Mouse (Mus musculus) spleen, embryonic (tissue): ENCODE results near the gene Gm10271.

Experiments used
- CTCF ChIA-PET: fragments of 350-600 bp; sonication (Branson Sonifier 250); formaldehyde crosslinking; loops from one replicate; lab custom pipeline; 2022; lab: Charles Lee

Gm10271 gene

DNA sequence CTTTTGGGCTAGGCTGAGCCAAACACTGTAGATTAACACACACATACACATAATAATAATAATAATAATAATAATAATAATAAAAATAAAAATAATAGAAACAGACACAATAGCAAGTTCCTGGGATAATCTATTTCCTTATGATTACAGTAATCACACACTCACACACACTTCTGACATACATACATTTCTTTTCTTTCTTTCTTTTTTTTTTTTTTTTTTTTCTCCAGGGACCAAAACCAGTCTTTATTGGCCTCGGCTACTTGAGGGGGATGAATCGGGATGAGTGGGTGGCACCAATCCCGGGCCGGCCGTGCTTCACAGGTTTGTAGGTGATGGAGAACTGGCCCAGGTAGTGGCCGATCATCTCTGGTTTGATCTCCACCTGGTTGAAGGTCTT lies at the start of gene Gm10271:
Gm10271 (minus strand) TSS at position 101 of the 400 bp plus-strand sequence.
- CTCF ChIA-PET = no interaction called here

DNA sequence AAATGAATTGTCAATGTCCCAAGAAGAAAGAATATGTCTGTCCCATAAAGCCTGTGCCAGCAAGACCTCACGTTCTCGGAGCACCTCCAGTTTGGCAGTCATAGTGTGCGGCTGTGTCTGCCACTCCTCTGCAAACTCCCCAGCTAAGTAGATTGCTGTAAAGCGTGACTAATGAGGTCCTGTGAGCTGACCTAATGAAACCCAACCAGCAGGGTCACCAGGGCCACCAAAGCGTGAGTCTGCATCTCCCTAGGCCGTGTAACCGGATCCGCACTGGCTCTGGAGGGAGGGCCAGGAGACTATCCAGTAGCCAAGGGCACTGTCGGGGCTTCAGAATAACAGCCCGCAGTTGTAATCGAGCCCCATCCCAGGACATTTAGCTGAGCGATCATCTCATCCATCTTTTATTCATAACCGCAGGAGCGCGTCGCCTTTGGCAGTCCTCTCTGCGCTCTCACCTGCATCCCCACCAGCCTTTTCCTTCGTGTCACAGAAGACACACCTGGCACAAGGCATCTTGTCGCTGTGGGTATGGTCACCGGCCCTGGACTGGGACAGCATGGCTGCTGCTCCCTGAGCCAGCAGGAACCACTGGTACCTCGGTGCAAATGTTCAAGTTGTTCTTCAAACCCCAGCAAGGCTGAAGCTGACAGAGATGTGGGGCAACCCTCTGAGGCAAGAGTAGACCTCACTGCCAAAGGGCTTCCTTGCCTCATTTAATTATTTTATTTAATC lies 48.8 kb upstream of the Gm10271 start:
- CTCF ChIA-PET = no interaction called here

DNA sequence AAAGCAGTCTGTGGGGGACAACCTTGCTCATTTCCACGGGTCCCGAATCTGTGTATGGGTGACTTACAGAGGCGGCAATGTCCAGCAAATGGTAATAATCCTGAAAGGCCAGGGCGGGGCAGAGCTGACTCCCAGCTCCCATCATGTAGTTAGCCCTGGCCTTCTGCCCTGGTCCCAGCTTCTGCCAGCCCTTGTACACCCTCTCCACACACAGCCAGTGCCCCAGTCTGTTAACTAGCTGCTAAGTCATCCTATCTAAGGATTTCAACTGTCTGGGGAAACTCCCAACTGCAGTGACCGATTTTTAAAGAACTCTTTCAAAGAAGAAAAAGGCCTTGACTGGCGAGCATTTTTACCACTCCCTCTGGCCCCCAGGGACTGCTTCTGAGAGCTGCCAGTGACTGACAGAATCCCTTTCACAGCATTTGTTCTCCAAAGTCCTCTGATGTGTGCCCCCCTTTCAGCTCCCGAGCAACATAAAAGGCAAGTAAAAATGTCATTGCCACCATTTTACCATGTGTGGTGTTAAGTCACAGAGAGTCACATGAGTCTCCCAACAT lies 46.0 kb upstream of the Gm10271 start:
- CTCF ChIA-PET = no interaction called here

DNA sequence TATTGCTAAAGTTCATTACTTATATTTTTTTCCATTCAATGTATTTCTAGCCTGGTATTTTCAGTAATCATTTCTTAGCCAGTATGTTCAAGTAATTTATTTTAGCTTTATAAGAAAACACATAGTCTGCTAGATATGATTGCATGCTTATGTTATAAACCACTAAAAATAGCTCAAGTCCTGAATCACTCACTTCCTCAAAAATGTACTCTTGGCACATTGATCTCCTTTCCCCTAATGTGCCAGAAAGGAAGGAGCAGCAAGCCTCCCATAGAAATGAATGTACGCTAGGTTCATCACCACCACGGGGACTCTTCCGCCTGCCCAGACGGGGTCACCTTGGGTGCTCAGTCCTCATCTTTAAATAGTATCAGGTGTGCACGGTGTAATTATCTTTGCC lies 42.2 kb upstream of the Gm10271 start:
- CTCF ChIA-PET = no interaction called here

DNA sequence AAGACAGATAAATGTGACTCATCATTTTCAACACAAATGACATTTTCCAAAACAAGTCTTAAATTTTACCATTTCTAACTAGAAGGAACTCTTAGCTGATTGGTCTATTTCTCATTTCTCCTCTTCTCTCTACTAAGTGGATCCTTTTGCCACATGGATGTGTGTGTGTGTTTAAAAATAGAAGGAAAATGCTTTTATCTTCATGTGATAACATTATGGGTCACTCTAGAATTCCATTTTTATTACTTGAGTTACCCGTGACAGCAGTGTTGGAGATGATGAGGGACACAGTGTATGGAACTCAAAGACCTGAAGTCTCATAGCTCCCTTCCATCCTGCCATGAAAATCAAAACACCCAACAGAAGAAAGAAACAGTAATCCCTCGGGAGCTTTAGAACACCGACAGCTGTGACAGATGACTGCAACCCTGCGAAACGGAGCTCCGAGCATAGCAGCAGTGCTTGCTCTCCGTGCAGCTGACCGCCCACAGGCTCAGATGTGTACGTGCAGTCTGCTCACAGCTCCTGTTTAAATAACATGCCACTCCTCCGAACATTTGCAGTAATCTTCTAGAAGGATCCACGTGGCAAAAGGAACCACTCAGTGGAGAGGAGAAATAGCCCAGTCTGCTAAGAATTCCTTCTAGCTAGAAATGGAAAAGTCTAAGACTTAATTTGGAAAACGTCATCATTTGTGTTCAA lies 41.4 kb upstream of the Gm10271 start:
- CTCF ChIA-PET = no interaction called here

DNA sequence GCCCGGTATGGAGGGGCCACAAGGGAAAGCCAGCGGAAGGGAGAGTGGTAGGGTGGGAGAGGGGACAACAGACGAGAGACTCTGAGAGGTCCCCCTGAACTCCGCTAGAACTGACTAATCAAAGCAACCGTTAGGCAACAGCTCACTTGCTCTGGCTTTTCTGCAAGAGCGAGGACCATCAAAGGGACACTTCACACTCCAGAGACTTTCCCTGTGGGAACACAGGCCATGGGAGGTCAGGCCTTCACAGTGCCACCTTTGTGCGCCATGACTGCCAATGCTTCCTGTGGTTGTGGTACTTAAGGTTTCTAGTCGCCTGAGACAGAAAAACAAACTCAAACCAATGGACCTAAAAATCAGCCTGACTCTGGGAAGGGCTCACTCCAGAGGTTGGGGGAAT lies 38.6 kb upstream of the Gm10271 start:
- CTCF ChIA-PET = no interaction called here

DNA sequence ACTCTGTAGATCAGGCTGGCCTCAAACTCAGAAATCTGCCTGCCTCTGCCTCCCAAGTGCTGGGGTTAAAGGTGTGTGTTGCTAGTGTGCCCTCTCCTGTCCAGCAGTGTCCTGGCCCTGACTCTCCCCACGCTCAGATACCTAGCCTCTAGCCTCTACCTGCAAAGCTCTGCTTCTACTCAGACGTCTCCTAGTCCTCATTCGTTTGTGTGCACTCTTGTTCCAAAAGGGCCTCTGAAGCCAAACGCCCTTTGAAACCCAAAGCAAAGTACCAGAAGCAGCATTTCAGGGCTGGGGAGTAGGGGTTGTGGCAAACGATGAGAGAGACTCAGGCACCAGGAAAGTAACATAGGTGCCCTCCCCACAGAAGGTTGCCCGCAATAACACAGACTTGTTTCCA lies 37.3 kb upstream of the Gm10271 start:
- CTCF ChIA-PET = no interaction called here

DNA sequence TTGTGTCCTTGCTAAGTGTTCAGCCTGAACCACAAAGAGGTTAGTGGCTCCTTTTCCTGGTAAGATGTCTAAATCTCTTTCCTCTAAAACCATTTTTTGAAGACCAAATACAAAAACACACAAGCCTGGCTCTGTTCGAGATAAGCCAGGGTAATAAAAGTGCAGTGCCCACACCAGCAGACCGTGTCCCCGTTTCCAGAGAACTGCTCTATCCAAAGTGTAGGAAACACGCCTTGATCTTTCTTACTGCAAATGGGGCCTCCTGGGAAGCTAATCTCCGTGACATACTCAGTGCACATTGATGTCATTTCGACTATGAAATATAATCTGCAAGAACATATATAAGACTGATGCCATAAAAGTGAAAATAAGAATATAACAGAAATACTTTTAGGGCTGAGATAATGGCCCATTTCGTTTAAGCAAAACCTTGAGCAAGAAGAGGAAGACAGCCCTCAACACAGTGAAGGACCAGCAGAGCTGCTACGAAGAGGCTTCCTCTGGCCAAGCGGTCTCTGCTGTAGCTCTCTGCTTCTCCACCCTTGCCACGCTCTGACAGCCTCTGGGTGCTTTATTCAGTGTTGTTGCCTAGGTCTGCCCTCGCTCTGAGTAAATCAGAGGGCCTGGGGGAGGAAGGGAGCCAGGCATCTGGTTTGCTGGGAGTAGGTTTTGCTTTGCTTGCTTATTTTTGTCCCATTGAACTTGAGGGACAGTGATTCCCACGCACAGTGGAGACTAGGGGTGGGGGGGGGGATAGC lies 33.5 kb upstream of the Gm10271 start:
- CTCF ChIA-PET = interaction anchor here (0.6 kb wide), 1 partner anchor 810 kb away, joined by 3 read pairs; no protein-coding TSS in a partner anchor

DNA sequence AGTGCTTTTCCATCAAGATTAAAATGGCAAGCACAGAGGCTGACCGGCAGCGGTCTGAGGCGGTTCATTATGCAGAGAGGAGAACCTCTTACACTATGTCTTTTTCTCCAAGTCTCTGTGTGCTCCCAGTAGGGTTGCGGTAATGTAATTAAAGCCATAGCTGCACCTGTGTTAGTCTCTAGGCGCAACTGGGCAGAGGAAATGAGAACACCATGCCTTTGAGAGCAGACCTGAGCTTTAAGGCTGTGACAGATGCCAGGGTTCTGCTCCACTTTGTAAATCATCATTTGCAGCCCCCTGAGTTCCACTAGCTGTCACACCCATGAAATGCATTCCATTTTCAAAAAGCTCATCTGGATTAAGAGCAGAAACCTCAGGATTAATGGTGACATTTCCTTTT lies 32.3 kb upstream of the Gm10271 start:
- CTCF ChIA-PET = no interaction called here

DNA sequence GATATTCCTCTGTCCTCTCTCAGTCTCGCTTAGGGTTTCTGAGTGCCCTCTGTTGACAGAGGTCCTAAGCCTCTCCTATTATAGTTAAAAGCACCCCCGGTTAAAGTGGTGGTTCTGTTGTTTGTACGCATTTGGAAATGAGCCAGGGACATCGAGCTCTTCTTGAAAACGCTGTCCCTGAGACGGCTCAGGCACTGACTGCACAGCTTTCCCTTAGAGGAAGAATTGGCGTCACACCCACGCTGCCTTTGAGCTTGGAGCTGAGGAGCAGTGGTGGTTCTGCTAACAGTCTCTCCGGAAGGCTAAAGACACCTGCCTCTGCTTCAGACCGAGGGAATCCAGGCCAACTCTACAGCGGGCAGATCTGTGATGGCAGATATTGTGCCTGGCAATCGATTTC lies 28.6 kb upstream of the Gm10271 start:
- CTCF ChIA-PET = interaction anchor here (0.6 kb wide), 1 partner anchor 371 kb away, joined by 3 read pairs; no protein-coding TSS in a partner anchor

DNA sequence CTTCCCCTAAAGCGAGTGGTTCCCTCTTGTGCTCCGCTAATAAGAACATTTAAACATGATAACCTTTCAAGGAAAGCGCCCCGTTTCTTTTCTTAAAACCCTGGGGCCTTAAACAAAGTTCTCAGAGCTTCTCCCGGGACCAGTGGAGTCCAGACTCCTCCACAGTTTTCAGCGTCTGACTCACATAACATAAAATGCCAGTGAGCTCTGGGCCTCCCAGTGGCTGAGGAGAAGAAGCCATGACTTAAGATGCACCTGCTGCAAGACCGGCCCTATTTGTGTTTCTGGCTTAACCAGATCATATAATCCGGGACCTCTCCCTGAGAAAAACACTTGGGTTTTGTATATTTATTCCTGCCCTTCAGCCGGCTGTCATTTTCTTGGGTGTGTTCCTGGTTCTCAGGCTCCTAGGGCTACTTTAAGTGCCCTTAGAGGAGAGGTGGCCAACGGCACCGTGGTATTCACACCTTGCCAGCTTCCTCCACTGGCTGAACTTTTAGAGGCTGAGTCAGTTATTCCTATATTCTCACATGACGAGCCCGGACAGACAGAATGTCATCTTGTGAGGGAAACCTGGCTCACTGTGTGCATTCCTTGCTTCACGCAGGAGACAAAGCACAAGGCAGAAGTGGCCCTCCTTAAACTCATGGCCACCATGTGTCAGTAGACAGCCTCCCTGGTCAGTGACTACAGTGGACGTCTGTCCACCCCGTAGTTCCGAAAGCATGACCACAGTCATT lies 26.5 kb upstream of the Gm10271 start:
- CTCF ChIA-PET = no interaction called here

DNA sequence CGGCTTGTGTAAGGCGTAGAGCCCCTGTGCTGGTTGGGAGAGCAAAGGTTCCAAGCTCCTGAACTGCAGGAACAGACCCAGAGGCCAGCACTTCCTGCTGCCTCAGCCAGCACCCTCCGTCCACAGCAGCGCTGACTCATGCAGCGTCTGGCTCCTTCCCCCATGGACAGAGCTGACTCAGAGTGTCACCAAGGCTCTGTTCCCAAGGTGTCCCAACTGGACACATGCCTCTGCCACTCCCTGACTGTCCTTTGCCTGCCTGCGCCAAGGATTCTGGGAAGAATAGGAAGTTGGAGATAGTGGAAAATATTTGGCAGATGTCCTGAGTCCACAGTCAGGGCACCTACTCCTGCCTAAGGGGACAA lies 23.8 kb upstream of the Gm10271 start:
- CTCF ChIA-PET = no interaction called here

DNA sequence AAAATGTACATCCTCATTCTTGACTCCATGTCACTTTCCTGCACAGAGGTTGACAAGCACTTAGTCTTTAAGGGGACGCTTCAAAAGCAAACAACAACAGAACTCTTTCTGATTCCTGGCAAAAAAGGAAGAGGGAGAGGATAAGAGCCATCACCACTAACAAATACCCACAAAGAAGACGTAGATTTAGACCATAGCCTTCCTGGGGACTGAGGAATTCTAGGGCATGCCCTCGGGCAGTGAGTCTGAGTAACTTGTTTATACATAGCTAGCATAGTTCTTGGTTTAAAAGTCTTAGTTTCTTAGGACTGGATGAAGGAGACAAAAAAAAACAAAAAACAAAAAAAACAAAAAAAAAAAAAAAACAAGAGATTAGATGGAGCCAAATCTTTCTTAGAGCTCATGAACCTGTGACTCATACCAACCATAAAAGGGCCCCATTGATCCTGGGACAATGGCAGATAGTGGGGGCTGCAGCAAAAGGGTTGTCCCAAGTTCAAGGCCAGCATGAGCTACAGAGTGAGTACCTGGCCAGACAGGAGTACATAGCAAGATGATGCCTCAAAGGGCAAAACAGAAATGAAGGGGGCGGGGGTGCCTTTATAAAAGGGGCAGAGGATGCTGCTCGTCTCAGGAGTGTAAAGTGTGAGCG lies 23.3 kb upstream of the Gm10271 start:
- CTCF ChIA-PET = no interaction called here

DNA sequence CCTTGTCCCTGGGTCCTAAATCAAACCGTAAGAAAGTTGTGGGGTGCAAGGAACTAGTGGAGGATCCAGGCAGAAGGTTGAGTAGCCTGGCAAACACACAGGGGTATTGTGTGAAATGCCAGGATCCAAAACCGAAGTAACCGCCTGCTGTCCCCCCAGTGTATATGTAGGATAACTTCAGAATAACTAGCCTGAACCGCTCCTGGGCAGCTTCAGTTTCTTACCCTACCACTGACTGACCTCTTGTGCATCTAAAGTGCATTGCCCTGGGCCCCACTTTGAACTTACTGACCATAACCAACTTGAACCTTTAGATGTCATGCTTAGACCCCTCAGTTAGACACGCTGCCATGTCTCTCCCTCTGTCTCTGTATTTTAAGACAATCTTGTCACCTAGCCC lies 22.8 kb upstream of the Gm10271 start:
- CTCF ChIA-PET = no interaction called here

DNA sequence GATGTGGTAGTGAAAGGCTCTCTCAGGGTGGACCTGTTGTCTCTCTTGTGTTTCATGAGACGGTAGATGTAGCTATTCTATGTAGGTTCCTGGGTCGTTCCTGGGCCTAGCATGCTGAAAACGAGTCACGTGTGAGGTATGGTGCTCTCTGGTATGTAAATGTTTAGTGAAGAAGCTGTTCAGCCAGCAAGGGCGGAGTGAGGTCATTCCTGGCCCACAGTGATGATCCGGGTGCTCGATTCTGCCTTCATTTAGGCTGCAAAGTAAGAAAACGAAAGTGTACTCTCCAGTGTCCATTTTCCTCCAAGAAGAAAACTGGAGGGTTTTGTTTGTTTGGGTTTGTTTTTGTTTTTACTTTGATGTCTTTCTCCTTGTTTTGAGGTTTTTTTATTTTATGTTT lies 21.6 kb upstream of the Gm10271 start:
- CTCF ChIA-PET = no interaction called here

DNA sequence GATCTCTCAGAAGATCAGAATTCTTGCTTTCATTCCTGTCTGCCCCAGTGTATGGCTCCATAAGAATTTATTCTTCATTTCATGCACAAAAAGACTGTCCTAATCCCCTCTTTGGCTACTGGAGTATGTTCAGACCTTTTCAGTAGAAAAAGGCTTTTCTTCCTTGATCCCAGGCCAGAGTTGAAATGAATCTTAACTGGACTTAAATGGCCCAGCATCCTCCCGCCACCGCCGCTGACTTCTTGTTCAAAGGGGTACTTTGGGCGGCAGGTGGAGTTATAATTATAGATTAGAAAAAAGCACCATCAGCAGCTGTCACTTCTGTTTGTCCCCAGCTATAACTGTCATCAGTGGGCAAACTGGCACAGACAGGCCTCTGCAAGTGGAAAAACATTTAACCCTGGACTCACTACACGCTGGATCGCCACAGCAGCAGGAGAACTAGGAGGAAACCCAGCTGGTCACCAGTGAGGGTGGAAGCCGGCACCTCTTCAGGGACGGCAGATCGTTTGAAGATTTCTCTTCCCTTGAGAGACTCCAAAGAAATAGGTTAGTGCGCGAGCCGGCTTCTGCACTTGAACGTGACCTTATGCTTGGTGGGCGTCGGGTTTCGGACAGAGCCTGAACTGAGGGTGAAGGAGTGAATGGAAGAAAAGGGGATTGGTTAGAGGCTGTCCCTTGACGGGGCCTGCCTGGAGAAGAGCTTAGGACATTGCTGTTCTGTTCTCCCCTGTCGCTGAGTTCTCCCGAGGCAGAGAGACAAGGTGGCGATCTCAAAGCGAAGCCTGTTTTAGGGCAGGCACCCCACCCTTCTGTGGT lies 14.1 kb upstream of the Gm10271 start, which contains the start of gene Best3:
Best3 (plus strand) TSS at position 51 of the 819 bp plus-strand sequence.
- CTCF ChIA-PET = no interaction called here

DNA sequence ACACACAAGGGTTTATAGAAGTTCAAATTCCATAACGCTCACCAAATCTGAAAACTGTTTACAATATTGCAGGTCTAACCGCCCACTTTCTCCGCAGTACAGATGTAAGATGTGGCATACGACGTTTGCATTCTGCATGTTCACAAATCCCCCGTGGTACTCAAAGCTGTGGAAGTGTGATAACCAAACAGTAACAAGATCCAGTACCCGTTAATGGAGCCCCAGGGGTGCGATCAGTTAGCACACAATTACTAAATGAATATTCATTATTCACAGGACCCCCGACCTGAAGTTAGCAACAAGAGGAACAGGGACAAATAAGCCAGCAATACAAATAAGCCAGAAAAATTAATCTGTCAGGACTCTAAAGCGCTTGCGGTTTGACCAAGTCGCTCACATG lies 12.4 kb upstream of the Gm10271 start:
- CTCF ChIA-PET = no interaction called here

DNA sequence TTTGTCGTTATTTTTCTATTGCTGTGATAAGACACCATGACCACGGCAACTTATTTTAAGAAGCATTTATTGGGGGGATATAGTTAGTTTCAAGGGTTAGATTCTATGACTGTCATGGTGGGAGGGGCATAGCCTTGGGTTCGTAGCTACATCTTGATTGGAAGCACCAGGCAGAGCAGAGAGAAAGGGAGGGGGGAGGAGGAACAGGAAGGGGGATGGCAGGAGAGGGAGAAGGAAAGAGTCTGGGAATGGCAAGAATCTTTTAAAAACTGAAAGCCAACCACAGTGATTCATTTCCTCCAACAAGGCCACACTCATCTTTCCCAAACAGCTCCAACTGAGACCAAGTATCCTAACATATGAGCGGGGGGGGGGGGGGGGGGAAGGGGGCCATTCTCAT lies 10.1 kb upstream of the Gm10271 start:
- CTCF ChIA-PET = no interaction called here

DNA sequence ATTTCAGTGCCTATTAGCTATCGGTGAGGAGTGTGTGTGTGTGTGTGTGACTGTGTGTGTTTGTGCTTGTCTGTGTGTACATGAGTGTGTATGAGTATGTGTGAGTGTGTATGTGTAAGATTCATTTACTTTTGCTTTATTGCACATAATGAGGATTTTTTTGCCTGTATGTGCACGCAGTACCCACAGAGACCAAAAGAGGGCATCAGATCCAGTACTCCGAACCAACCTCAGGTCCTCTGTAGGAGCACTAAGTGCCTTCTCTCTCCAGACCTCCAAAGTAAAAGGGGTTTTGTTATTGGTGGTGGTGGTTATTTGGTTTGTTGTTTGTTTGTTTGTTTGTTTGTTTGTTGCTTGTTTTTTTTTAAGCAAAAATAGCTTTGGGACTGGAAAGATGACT lies 8.5 kb upstream of the Gm10271 start:
- CTCF ChIA-PET = no interaction called here

DNA sequence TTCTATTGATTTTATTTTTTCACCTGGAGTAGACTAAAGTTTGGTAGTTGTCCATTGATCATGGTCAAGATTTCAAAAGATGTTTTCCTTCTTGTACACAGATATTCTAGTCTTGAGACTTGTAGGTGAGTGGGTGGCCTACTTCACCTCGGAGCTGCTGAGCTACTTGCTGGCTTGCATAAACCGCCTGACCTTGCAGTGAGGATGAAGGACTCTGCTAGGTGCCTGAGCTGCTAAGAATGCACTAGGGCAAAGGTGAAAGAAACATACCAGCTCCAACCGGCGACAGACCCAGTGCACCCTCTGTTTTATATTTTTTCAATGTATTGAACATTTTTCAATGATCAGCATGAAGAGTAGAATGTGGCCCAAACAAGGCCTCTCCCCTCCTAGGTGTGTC lies 7.9 kb upstream of the Gm10271 start:
- CTCF ChIA-PET = no interaction called here
